Mouse (Mus musculus) embryonic facial prominence, embryonic 10.5 days (tissue): ENCODE results near the gene Tacc2. TPM values are rescaled to one million over a fixed set of nuclear protein-coding genes. Genes with fewer than 3 reads are reported as not detected.

Experiments
- DNase-seq: peaks from one replicate; pipeline ENCODE4 v3.0.0-alpha.2; 2017; ENCODE audit warnings: low spot score
- H3K27ac ChIP-seq: fragments of 300-500 bp; sonication (generic); replicated peaks from 2 replicates; pipeline ENCODE4 v1.5.1; 2016; ENCODE audit warnings: mild to moderate bottlenecking
- H3K27me3 ChIP-seq: fragments of 300-500 bp; sonication (generic); replicated peaks from 2 replicates; pipeline ENCODE4 v1.6.1; 2016; ENCODE audit warnings: low read depth, mild to moderate bottlenecking; ENCODE audit not compliant: poor library complexity, severe bottlenecking
- H3K36me3 ChIP-seq: fragments of 300-500 bp; sonication (generic); replicated peaks from 2 replicates; pipeline ENCODE4 v1.6.1; 2016; ENCODE audit warnings: mild to moderate bottlenecking, moderate library complexity
- H3K4me1 ChIP-seq: fragments of 300-500 bp; sonication (generic); 2 replicates; pipeline ENCODE4 v1.6.1; 2016
- H3K4me3 ChIP-seq: fragments of 300-500 bp; sonication (generic); 2 replicates; pipeline ENCODE4 v1.5.1; 2016; ENCODE audit warnings: mild to moderate bottlenecking, moderate library complexity
- H3K9me3 ChIP-seq: fragments of 300-500 bp; sonication (generic); 2 replicates; pipeline ENCODE4 v1.6.1; 2016; ENCODE audit warnings: mild to moderate bottlenecking
- WGBS: fragments of 180-500 bp; shearing (Covaris S2); methylation state at CpG from one replicate; pipeline ENCODE4 v1.1.7; 2016; 5-methylcytosine and 5-hydroxymethylcytosine counted together
- polyA plus RNA-seq: library from polyadenylated mRNA; unstranded; fragments of >200 nt; fragmentation: Nextera tagmentation; extraction: Ambion mirVana; gene quantifications from 2 replicates; pipeline ENCODE4 v1.2.1, GENCODE M21; 2016

Gene Tacc2
- polyA plus RNA-seq, 1 experiment from 2014 or later, result 49.6 TPM

GRCm38 (mm10) chr7:130789456-130789855 lies 212.2 kb downstream of the Tacc2 start:
- no peak for DNase-seq
- Histone ChIP-seq H3K27me3 (no peaks in the 10 kb centered on the region), H3K27ac (no peak overlapping the region), H3K36me3 (no peaks in the 10 kb centered on the region), H3K4me1 (peaks cover 11% of the 10 kb centered on the region), H3K9me3 (no peaks in the 10 kb centered on the region), H3K4me3 (no peak overlapping the region)
- WGBS, result 90% methylated on average over 7 of the region's 7 CpGs

- DNase-seq, result peak; percentile 28
- WGBS, result 66% methylated on average over 9 of the region's 9 CpGs
- H3K27ac ChIP-seq, result no peak overlapping the region
- no peaks in the 10 kb centered on the region for H3K36me3 ChIP-seq
- peaks cover 11% of the 10 kb centered on the region for H3K4me1 ChIP-seq
- H3K9me3 ChIP-seq, result no peaks in the 10 kb centered on the region
- no peak overlapping the region for H3K4me3 ChIP-seq
- no peaks in the 10 kb centered on the region for H3K27me3 ChIP-seq
These were observed 216.4 kb downstream of the Tacc2 start for GRCm38 (mm10) chr7:130793671-130794070.

DNA sequence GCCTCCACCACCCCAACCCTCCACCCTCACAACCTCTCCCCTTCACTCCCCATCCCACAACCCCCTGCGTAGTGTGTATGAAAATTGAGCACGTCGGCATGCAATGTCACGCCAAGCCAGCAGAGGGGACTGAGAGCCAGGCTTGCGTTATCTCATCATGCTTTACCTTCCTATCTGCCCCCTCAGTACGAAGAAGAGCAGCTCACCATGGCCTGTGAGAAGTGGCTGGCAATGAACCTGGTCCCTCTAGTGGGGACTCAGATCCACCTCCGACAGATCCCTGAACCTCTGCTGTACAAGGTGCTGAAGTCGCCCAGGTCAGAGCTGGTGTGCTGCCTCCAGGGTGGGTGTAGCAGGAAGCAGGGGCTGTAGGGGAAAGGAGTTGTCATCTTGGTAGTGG lies 219.5 kb downstream of the Tacc2 start:
- H3K4me3 ChIP-seq, result no peak overlapping the region
- DNase-seq, result no peak
- H3K4me1 ChIP-seq, result peaks cover 25% of the 10 kb centered on the region
- H3K9me3 ChIP-seq, result no peaks in the 10 kb centered on the region
- WGBS, result 65% methylated on average over 8 of the region's 8 CpGs
- H3K36me3 ChIP-seq, result no peaks in the 10 kb centered on the region
- H3K27me3 ChIP-seq, result no peaks in the 10 kb centered on the region
- no peak overlapping the region for H3K27ac ChIP-seq

GRCm38 (mm10) chr7:130797524-130797923 lies 220.3 kb downstream of the Tacc2 start:
- no peaks in the 10 kb centered on the region for H3K36me3 ChIP-seq
- no peak overlapping the region for H3K27ac ChIP-seq
- 93% methylated on average over 6 of the region's 6 CpGs for WGBS
- no peaks in the 10 kb centered on the region for H3K27me3 ChIP-seq
- H3K4me3 ChIP-seq, result no peak overlapping the region
- no peaks in the 10 kb centered on the region for H3K9me3 ChIP-seq
- H3K4me1 ChIP-seq, result peaks cover 25% of the 10 kb centered on the region
- no peak for DNase-seq

DNA sequence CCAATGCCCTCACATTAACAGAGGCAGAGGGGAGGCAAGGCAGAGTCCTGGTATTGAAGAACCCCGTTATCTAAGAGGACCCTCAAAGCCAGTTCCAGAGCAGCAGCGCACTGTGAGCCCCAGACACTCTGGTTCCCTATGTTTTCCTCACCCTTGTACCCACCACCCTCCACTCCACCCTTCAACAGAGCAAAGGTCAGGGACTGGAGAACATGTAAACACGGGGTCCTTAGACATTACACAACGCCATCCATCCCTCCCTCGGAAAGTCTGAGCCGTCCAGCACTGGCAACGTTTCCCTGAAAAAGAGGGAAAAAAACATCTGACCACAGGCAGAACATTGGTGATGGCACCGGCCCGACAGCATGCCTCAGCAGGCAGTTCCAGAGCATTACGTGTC lies 222.2 kb downstream of the Tacc2 start:
- Histone ChIP-seq H3K4me1 (peaks cover 15% of the 10 kb centered on the region), H3K4me3 (no peak overlapping the region), H3K36me3 (no peaks in the 10 kb centered on the region), H3K27me3 (no peaks in the 10 kb centered on the region), H3K9me3 (no peaks in the 10 kb centered on the region), H3K27ac (no peak overlapping the region; the same call in 1 of the 2 replicates)
- DNase-seq, result no peak
- WGBS, result 89% methylated on average over 10 of the region's 10 CpGs

GRCm38 (mm10) chr7:130800681-130801080 lies 223.4 kb downstream of the Tacc2 start:
- no peak for DNase-seq
- no peaks in the 10 kb centered on the region for H3K9me3 ChIP-seq
- no peak overlapping the region for H3K4me3 ChIP-seq
- H3K27me3 ChIP-seq, result no peaks in the 10 kb centered on the region
- H3K4me1 ChIP-seq, result peaks cover 15% of the 10 kb centered on the region
- 46% methylated on average over 4 of the region's 4 CpGs for WGBS
- H3K27ac ChIP-seq, result no peak overlapping the region; the same call in 1 of the 2 replicates
- no peaks in the 10 kb centered on the region for H3K36me3 ChIP-seq

- Histone ChIP-seq H3K27me3 (no peaks in the 10 kb centered on the region), H3K4me3 (no peak overlapping the region), H3K9me3 (no peaks in the 10 kb centered on the region), H3K4me1 (peaks cover 15% of the 10 kb centered on the region), H3K27ac (no peak overlapping the region), H3K36me3 (no peaks in the 10 kb centered on the region)
- no peak for DNase-seq
- WGBS, result 90% methylated on average over 4 of the region's 4 CpGs
These were observed 224.6 kb downstream of the Tacc2 start for GRCm38 (mm10) chr7:130801811-130802210.

DNA sequence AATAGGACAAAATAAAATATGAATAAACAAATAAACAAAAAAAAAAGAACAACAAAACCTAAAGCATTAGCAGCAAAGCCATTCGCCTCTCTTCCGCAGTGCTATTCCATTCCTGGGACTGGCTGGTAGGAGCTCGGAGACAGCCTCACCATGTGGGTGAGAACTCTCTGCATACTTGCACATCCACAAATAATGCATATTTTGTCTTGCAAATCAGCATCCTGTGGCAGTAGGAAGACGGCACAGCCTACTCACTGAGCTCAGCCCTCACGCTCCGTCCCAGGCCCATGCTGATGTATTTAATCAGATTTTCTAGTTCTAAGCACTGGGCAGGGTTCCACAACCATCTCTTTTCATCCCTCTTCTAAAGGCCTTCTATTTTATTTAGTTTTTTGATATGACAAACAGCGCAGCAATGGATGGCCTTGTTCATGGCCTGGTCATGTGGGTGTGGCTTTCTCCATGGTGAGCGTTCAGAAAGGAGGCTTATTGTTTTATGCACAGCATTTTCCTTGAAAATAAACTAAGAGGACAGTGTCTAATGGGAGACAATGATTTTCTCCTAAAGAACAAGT lies 226.1 kb downstream of the Tacc2 start:
- Histone ChIP-seq H3K9me3 (no peaks in the 10 kb centered on the region), H3K27me3 (no peaks in the 10 kb centered on the region), H3K36me3 (no peaks in the 10 kb centered on the region), H3K4me1 (peaks cover 15% of the 10 kb centered on the region), H3K4me3 (no peak overlapping the region), H3K27ac (no peak overlapping the region)
- WGBS, result 93% methylated on average over 8 of the region's 8 CpGs
- no peak for DNase-seq

GRCm38 (mm10) chr7:130804991-130805390 lies 227.8 kb downstream of the Tacc2 start:
- Histone ChIP-seq H3K27me3 (no peaks in the 10 kb centered on the region), H3K27ac (no peak overlapping the region), H3K4me1 (peaks cover 11% of the 10 kb centered on the region), H3K36me3 (no peaks in the 10 kb centered on the region), H3K4me3 (no peak overlapping the region), H3K9me3 (no peaks in the 10 kb centered on the region)
- no peak for DNase-seq
- 88% methylated on average over 5 of the region's 5 CpGs for WGBS

DNA sequence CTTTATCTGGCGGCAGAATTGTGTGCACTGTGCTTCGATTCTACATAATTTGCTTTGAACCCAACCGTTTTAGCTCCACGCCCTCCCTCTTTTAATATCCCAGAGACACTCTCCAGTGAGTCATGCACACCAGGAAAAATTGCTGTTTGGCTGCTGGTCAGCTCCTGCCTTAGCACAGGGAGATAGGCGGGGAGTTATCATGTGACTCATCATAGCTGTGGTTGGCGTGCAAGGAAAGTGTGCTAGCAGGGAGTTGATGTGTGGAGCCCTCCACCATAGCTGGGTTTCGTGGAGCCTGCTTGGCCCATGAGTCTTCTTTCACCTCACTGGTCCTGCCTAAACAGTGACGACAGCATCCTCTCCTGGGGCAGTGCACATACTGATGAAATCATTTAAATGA lies 230.5 kb downstream of the Tacc2 start:
- Histone ChIP-seq H3K4me3 (no peak overlapping the region), H3K27me3 (no peaks in the 10 kb centered on the region; the same call in 1 of the 2 replicates), H3K27ac (no peak overlapping the region), H3K4me1 (0 out of 2 replicates have a peak, but pooled peaks cover 4% of the 10 kb centered on the region), H3K9me3 (no peaks in the 10 kb centered on the region), H3K36me3 (no peaks in the 10 kb centered on the region)
- 83% methylated on average over 8 of the region's 8 CpGs for WGBS
- DNase-seq, result no peak

- H3K4me3 ChIP-seq, result no peak overlapping the region
- no peaks in the 10 kb centered on the region for H3K9me3 ChIP-seq
- 0 out of 2 replicates have a peak, but pooled peaks cover 4% of the 10 kb centered on the region for H3K4me1 ChIP-seq
- no peaks in the 10 kb centered on the region; the same call in 1 of the 2 replicates for H3K27me3 ChIP-seq
- H3K36me3 ChIP-seq, result no peaks in the 10 kb centered on the region
- no peak for DNase-seq
- no peak overlapping the region for H3K27ac ChIP-seq
- WGBS, result 77% methylated on average over 6 of the region's 6 CpGs
These were observed 231.5 kb downstream of the Tacc2 start for GRCm38 (mm10) chr7:130808694-130809093.

DNA sequence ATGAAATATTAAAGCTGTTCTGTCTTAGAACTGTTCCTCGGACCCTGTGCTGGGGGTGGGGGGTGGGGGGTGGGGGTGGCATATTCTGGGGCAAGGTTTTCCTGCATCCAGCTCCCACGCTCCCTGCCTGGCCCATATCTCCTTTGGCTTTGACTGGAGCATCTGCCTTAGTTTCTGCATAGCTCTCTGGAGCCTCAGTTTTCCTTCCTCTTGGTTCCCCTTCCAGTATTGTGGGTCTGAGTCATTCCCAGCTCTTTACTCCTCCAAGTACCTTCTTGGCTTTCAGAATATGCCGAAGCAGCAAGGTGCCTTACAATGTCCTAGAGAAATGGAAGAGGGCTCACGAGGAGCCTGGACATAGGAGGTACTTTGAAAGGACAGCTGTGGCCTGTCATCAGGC lies 233.0 kb downstream of the Tacc2 start:
- H3K4me3 ChIP-seq, result no peak overlapping the region
- H3K4me1 ChIP-seq, result 0 out of 2 replicates have a peak, but pooled peaks cover 4% of the 10 kb centered on the region
- H3K27me3 ChIP-seq, result no peaks in the 10 kb centered on the region; the same call in 1 of the 2 replicates
- H3K9me3 ChIP-seq, result no peaks in the 10 kb centered on the region
- no peak for DNase-seq
- 90% methylated on average over 4 of the region's 4 CpGs for WGBS
- no peak overlapping the region for H3K27ac ChIP-seq
- H3K36me3 ChIP-seq, result no peaks in the 10 kb centered on the region

DNA sequence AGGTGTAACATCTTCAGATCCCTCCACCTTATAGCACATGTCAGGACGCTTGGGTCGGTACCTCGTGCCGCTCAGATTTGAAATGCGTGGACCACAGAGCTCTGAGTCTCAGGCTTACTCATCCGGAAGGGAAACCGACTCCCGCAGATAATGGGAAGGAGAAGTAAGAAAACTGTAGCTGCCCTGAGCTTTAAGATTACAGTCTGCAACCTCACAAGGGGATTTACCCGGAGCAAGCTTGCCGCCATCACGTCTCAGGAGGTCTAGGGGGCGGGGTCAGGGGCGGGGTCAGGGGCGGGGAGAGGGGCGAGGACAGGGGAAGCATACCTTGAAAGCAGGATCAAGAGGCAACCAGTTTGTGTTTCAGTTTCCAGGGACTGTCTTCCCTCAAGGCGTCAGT lies 235.2 kb downstream of the Tacc2 start:
- 0 out of 2 replicates have a peak, but pooled peaks cover 4% of the 10 kb centered on the region for H3K4me1 ChIP-seq
- no peaks in the 10 kb centered on the region for H3K9me3 ChIP-seq
- H3K36me3 ChIP-seq, result no peaks in the 10 kb centered on the region
- peak; percentile 56 for DNase-seq
- no peak overlapping the region for H3K27ac ChIP-seq
- H3K27me3 ChIP-seq, result no peaks in the 10 kb centered on the region; the same call in 1 of the 2 replicates
- no peak overlapping the region for H3K4me3 ChIP-seq
- WGBS, result 40% methylated on average over 16 of the region's 16 CpGs
